Mouse (Mus musculus): Measurements from ENCODE around the gene 4930432K21Rik.

The 4930432K21Rik gene

DNA sequence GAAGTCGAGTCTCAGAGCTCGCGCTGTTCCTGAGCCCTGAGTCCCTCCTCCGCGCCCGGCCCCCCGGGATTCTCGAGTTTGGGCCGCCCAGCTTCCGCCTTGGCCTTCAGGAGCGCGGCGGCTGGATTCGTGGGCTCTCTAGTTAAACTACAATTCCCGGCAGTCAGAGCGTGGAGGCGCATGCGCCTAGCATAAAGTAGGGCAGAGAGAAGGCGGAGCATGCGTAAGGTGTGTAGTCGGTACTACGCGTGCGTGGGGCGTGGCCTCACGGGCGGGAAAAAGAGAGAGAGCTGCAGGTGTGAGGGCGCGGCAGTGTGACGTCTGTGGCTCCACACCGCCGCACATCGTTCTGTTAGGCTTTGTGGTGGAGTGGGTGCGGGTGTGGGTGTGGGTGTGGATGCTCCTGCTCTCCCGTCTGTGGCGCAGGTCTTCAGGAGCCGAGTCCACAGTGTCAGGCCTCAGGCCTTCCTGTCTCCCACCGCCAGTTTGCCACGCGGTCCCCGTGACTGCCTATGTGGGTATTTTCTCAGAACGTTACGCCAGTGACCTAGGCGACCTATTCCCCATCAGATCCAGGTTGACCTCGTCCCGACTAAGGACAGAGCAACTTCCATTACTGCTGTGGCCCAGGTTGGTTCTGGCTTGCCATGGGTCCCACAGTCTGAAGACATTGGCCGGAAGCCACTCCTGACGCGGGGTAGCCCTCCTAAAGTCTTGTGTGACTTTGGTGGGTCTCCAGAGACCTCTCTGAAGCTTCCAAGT, at the start of gene 4930432K21Rik, which contains the start of gene Cc2d1a:
4930432K21Rik (plus strand) TSS at position 257 of the 762 bp plus-strand sequence.
Cc2d1a (minus strand) TSS at position 168 of the 762 bp plus-strand sequence.
- peak; percentile 93 for DNase-seq (ENCODE audit: low read depth, low spot score)

DNA sequence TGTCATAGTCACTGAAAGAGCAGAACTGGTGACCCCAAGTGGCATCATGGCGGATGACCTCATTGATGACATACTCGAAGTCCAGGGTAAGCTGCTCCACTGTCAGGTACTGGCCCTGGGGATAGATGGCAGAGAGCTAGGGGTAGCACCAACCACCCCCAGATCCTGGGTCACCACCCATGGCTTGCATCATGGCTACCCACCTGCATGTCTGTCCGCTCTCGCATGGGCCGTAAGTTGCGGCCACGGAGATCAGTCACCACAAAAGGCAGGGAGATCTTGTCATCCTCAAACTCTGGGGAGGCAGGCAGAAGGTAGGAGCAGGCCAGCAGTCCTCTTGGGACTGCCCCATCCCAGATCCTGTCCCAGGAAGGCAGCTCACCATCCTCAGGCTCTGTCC, 49.4 kb upstream of the 4930432K21Rik start:
- no peak for DNase-seq (ENCODE audit: low read depth, low spot score)

DNA sequence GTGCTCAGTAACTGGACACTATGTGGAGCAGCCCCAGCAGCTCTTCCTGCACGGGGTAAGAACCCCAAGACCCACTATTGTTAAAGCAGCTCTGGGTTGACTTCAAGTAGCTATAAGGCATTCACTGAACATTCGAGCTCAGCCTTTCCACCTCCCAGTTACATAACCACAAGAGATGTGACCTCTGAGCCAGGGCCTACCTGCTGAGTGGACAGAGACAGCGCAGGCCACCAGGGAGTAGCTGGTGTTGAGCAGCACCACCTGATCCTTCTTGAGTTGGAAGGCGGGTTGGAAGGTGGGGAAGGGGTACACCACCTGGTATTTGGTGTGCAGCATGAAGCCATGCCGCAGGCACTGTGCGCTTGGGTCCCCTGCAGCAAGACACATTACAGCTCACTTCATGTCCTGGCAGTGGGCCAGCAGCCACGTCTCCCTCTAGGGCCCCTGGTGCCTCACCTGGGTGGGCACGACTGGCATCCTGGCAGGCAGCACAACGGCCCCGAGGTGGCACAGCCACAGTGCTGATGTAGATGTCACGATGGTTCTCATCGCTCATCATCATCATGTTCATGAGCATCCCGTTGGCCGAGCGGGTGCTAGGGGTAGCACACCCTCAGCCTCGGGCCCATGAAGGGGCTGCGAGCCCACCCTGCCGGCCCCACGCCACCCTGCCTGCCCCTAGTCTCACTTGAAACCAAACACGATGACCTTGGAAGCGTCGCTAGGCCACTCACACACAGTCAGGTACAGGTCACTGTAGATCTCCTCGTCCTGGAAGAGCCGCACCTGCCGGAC, 46.2 kb upstream of the 4930432K21Rik start:
- no peak for DNase-seq (ENCODE audit: low read depth, low spot score)

DNA sequence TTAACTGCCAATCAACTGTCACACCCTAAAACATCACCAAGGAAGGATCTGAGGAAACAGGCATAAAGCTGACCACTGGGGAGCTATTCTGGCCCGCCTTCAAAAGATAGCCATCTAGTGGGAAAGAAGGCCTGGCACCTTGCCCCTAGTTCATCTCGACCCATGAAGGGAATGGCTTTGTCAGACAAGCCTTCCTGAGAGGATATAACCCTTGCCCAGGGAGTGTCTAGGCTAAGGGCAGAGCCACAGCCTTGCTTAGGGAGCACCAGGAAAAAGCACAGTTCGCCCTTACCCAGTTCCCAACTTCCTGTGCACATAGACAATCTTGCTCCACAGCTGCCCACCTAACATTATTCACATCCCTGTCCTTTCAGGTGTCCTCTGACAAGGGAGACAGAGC, 44.2 kb upstream of the 4930432K21Rik start:
- no peak for DNase-seq (ENCODE audit: low read depth, low spot score)

DNA sequence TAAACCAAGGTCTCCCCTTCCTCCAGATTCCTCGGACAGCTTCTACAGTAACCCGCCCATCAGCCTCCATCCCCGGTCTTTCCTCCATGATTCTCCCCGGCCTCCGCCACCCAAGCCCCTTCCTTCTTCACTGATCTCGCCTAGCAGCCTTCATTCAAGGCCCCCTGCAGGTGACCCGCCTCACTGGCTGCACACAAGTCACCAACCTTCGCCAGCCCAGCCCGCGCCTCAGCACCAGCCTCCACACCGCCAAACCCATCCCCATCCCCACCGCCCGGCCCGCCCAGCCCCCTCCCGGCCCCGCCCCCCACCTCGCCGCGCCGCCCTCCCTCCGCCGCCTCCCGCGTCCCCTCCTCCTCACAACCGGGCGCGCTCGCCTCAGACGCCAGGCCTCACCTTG, 43.6 kb upstream of the 4930432K21Rik start:
- DNase-seq (ENCODE audit: low read depth, low spot score) = no peak

DNA sequence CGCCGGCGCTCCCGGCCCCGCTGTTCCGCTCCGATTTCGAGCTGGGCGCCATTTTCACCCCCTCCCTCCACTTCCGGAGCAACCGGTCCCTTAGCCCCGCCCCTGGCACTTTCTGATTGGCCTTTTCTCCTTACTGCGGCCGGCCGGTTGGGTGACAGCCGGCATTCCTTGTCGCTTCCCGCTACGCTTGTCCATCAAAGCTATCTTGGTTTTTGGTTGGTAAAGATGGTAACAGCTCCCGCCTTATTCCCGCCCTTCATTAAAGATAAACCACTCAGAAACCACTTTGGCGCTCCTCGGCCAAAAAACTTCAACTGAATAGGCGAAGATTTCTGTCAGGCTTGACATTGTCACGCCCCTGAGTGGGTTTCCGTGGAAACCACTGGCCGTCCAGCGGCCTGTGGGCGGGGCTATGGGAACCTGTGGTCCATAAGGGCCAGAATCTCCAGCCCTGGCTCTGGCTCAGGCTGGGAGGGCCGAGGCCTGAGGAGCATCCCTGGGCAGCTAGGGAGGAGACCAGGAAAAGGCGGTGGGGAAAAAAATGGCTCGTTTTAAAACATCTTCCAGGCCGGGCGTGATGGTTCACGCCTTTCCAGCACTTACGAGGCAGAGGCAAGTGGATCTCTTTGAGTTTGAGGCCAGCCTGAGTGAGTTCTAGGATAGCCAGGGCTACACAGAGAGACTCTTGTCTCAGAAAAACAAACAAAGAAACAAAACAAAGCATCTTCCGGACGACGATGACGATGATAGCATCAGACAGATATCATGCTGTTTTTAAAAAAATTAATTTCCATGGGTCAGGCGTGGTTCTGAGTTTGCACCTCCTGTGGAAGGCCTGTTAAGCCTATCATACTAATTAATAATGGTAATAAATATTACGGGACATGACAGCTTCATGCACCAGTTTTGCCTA, 42.9 kb upstream of the 4930432K21Rik start, which contains the start of gene Dcaf15:
Dcaf15 (minus strand) TSS at position 72 of the 913 bp plus-strand sequence.
- peak; percentile 96 for DNase-seq (ENCODE audit: low read depth, low spot score)

DNA sequence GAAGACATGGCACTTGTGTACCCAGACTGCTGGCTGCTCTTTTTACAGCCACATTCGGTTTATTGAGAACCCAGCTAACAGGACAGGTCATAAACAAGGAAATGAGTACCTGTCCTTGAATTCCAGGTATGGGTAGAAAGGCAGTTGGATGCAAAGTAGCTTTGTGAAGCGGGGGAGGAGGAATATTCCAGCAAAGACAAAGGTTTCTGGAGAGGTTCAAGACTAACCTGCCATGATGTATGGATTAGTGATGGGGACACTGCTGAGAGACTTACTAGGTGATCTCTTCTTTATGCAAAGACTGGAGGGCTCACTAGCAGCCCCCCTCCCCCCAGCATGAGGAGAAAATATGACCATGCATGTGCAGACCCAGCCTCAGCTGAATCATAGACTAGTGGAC, 42.1 kb upstream of the 4930432K21Rik start:
- no peak for DNase-seq (ENCODE audit: low read depth, low spot score)

DNA sequence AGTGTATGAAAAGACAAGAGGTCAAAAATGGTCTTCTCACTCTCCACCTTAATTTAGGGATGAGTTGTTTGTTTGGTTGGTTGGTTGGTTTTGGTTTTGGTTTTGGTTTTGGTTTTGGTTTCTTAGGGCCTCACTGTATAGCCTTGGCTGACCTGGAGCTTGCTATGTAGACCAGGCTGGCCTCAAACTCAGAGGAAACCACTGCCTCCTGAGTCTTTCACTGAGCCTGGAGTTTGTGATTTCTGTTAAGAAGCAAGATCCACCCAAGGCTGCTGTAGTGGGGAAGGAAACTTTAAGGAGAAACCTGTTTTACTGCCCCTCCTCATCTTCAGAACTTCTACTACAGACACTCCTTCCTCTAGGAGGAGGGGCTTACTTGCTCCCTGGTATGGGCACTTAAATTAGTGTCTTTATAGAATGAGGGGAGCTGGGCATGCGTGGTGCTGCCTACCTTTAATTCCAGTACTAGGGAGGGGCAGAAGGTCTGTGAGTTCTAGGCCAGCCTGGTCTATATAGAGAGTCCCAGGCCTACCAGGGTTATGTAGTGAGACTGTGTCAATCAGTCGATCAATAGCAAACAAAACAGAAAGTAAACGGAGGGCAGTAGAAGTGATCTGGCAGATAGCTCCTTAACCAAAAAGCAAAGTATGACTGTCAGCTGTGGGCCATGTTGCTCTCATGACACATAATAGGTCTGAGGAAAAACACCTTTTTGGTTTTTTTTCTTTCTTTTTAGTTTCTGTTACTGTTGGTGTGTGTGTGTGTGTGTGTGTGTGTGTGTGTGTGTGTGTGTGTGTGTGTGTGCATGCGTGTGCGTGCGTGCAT, 41.4 kb upstream of the 4930432K21Rik start:
- no peak for DNase-seq (ENCODE audit: low read depth, low spot score)

DNA sequence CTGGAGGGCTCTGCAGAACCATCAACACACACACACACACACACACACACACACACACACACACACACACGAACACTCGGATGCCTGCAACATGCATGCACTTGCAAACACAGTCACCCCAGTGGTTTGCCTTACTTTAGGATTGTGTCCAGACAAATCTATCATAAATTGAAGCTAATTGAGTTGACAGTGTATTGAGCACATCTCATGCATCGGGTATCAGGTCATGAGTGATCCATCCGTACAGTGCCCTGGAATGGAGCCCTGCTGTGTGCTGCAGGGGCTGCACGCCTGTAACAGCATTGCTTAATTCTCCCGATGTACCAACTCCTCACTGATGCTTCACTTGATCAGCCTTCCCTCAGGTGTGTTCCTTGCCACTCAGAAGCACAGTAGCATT, 32.2 kb upstream of the 4930432K21Rik start:
- DNase-seq (ENCODE audit: low read depth, low spot score) = no peak

DNA sequence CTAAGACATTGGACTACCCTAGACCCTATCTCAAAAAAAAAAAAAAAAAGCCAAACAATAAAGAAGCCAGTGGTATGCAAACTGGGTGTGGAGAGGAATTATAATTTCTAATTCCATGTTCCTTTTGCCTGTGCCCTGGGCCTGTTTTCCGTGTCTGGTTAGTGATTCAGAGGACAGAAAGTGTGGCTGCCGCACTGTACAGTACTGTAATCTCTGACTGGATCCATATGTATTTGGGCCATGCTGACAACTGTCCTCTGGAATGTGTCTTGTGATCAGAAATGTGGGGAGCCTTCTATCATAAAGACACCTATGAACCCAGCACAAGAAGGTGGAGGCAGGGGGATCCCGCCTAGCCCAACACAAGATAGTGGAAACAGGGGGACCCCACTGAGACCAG, 25.7 kb upstream of the 4930432K21Rik start:
- no peak for DNase-seq (ENCODE audit: low read depth, low spot score)

DNA sequence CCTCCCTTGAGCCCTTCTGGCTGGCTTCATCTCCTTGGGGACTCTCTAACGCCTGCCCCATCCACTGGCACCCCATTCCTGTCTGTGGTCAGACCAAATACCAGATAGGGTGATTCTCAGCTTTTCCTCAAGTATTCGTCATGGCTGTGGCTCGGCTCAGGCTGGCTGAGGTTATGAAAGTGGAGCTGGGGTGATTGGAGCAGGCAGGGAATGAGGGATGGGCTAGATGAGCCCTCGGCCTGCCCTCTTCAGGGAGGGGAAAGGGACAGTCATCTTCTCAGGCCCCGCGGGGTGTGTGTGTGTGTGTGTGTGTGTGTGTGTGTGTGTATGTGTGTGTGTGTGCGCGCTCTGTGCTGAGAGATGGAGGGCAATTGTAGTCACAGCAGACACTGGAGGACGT, 22.2 kb upstream of the 4930432K21Rik start, which contains the start of gene Podnl1:
Podnl1 (plus strand) TSS at position 334 of the 400 bp plus-strand sequence.
- DNase-seq (ENCODE audit: low read depth, low spot score) = no peak

DNA sequence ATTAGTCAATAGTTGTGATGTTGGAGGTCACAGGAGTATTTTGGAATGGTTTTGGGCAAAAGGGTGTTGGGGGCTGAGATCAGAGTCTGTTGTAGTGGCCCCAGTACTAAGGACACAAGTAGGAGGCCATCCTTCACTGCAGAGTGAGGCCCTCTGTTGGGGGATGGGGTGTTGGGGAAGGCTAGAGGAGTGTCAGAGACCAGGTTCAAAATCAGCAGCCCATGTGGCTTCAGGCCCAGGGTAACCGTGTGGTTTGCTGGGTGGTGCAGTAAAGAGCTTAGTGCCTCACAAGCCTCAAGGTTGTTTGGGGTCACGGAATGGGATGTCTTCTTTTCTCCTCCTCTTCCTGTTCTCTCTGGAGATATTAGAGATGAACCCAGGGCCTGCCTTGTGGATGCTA, 21.1 kb upstream of the 4930432K21Rik start:
- no peak for DNase-seq (ENCODE audit: low read depth, low spot score)

DNA sequence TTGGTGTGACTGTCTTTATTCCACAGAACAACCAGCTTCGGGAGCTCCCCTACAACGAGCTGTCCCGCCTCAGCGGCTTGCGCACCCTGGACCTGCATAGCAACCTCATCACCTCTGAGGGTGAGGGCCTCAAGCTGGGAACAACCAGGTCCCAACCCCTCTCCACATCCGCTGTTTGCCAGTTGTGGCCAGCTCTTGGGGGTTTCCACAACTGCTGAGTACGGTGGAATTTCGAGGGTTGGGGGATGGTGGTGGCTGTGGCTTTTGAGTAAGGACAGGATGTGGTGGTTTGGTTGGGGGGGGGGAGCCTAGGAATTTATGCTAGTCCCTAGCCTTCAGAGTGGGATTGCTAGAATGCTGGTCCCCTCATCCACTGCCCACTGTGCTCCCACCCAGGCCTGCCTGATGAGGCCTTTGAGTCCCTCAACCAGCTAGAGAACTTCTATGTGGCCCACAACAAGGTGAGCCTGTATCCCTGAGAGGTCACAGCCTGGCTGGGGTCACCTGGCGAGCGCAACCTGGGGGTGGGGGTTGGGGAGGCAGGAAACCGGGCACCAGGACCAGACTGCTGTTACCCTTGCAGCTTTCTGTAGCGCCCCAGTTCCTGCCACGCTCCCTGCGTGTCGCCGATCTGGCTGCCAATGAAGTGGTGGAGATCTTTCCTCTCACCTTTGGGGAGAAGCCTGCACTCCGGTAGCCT, 20.5 kb upstream of the 4930432K21Rik start:
- no peak for DNase-seq (ENCODE audit: low read depth, low spot score)

DNA sequence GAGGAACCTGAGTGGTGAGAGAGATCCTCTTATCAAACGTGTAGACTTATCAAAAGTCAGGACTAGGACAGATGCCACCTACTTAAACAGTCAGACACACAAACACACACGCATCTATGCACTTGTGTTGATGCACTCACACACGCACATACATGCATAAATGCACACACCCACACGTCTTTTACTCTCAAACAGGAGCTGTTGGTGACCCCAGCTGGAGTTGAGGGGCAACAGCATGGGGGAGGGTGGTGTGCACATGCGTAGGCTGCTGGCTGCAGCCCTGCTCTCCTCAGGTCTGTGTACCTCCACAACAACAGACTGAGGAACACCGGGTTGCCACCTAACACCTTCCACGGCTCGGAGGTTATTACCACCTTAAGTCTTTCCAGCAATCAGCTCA, 19.5 kb upstream of the 4930432K21Rik start:
- no peak for DNase-seq (ENCODE audit: low read depth, low spot score)

DNA sequence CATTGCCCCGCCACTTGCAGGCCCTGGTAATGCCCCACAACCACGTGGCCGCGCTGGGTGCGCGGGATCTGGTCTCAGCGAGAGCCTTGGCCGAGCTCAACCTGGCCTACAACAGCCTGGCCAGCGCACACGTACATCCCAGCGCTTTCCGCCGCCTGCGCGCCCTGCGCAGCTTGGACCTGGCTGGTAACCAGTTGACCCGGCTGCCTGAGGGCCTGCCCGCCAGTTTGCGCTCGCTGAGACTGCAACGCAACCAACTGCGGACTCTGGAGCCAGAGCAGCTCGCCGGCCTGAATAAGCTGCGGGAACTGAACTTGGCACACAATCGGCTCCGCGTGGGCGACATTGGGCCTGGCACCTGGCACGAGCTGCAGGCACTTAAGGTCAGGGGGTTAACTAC, 17.0 kb upstream of the 4930432K21Rik start:
- no peak for DNase-seq (ENCODE audit: low read depth, low spot score)

DNA sequence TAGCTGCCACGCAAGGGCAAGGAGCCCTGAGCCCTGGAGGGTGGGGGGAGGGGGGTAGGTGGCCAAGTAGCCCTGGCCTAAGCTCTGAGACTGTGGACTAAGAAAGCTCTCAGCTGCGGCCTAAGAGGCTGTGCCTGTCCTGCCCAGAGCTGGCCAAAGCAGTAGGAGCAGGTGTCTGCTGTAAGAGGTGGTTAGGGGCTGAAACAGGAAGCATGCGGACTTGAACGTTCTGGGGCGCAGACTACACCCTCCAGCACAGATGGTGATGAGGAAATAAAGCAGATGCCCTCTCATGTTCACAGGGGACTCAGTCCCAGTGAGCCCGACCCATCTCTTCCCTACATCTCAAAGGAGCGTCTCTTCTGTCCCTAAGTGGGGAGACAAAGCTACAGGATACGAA, 15.6 kb upstream of the 4930432K21Rik start:
- DNase-seq (ENCODE audit: low read depth, low spot score) = no peak

DNA sequence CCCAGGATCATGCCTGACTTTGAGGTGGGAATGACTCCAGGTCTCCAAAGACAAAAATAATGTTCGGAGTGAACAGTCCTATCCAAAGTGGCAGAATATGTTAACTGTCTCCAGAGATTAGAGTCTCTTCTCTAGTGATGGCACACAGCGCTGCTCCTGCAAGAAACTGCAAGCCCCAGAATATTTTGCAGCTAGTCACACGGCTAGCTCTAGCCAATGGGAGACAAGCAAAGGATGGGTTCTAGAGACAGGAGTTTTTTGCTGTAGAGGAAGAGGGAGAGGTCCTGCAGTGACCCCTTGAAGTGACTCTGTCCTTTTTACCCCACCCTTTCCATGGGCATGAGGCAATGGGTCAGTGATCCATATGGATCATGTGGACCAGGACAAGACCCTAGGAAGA, 10.0 kb upstream of the 4930432K21Rik start:
- DNase-seq (ENCODE audit: low read depth, low spot score) = no peak

DNA sequence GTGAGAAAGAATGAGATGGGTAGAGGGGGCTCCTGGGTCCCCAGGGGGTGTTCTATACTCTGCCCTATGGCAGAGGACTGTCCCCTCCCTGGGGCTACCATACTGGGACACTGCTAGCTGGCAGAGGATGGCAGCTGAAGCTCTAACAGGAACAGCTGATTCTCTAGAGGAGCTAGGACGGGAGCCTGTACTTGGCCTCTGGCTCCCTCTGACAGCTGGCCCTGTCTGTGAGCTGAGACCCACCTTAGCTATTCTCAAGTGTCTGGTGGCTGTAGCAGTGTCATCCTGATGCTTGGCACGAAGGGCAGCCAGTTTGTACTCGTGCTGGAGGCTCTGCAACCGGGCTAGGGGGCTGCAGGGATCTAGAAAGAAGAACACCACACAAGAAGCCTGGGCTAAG, 7.0 kb upstream of the 4930432K21Rik start:
- no peak for DNase-seq (ENCODE audit: low read depth, low spot score)

DNA sequence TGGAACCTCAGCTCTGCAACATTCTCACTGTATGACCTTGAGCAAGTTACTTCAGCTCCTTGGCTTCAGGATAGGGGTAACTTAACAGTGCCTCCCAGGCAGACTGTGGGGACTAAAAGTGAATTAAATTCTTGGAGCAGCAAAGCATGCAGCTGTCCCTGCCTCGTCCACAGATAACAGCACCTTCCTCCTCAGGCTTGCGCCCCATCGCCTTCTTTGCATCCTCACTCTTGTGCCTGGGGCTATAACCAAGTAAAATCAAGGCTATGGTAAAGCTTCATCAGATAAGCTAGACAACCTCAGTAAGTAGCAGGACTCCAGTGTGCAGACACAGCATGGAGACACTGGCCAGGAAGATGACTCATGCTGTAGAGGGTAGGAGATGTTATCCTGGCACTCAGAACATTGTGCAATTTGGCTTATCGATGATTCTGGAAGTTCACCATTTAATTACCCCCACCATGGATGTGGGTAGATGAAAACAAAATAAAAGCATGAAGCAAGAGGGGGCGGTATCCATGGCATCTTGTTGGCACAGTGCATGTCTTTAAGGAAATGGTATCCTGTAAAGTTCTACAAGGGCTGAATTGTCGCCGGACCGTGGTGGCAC, 3.1 kb upstream of the 4930432K21Rik start:
- DNase-seq (ENCODE audit: low read depth, low spot score) = no peak

DNA sequence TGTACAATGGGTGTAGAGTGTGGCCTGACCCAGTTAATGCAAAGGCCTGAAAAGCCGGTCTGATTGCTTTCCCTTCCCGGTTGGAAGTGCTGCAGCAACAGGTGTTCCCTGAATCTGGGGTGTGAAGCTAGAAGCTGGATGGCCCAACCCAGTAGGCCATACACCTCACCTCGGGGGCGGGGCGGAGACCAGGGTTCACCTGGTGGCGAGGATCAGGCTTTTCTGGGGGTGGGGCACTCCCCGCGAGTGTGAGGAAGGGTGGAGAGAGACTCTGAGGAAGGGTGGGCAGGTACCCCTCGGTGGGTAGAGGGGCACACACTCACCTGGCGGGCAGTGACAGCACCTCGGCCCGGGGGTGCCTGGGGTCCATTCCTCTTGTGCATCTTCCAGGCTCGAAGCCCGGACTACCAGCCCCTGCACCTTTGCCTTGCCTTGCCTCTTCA, 480 bp upstream of the 4930432K21Rik start:
- DNase-seq (ENCODE audit: low read depth, low spot score) = no peak

Measured in retina, adult 2 months (tissue).